Mouse (Mus musculus): Measurements from ENCODE around the gene 4933427D14Rik. TPM values are rescaled to one million over a fixed set of nuclear protein-coding genes. Genes with fewer than 3 reads are reported as not detected.

Gene 4933427D14Rik
- total and polyA plus RNA-seq, 3 experiments = 14.5 to 19.6 TPM; not detected in 1

DNA sequence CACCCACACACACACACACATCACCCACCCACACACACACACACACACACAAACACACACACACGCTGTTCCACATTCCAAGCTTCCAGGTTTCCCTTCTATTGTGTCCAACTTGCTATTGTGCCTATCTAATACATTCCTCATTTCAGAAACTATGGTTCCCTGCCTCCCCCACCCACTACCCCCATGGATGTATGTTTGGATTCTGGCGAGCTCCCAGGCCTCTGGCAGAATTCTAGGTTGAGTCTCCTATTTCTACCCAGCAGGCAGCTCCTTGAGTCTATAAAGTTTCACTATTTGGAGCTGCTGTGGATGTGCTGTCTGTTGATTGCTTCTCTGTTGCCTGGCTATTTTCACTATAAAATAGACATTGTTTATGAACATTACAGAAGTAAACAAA lies 50.6 kb downstream of the 4933427D14Rik start:
- no peak overlapping the region for H3K9ac ChIP-seq (ENCODE audit: control insufficient read depth, low read depth, low read length, poor library complexity, severe bottlenecking)
- no peak overlapping the region for H3K27ac ChIP-seq (ENCODE audit: control insufficient read depth, low read depth, low read length)
- TF ChIP-seq POLR2AphosphoS5 (IDR thresholded peaks at IDR 0.05; ENCODE audit: borderline replicate concordance, low read depth, low read length) = no peak
- no peak for TF ChIP-seq GATA1 (IDR thresholded peaks at IDR 0.05; ENCODE audit: low read depth, low read length)
- TF ChIP-seq KAT2A (conservative IDR thresholded peaks at IDR 0.05; ENCODE audit: low read depth, low read length) = no peak
- no peak for TF ChIP-seq ETS1 (IDR thresholded peaks at IDR 0.05; ENCODE audit: low read depth, low read length)
- TF ChIP-seq RAD21 (IDR thresholded peaks at IDR 0.05; ENCODE audit: low read depth, low read length) = no peak
- no peak for TF ChIP-seq MAFK (IDR thresholded peaks at IDR 0.05; ENCODE audit: borderline replicate concordance, low read depth, low read length)
- DNase-seq (ENCODE audit: low read depth, low spot score) = no peak
- no peaks in the 10 kb centered on the region for H3K27me3 ChIP-seq (ENCODE audit: control insufficient read depth in 1 of 2, insufficient read depth in 2 of 2, low read length in 2 of 2)
- H3K4me1 ChIP-seq (ENCODE audit: control insufficient read depth in 1 of 2, insufficient read depth in 2 of 2, low read length in 2 of 2) = no peaks in the 10 kb centered on the region
- no peak overlapping the region for H3K4me3 ChIP-seq (ENCODE audit: control insufficient read depth in 1 of 2, insufficient read depth in 1 of 2, low read depth in 2 of 2, low read length in 2 of 2)
- H3K79me2 ChIP-seq (ENCODE audit: control insufficient read depth, insufficient read depth, low read length, poor library complexity) = no peaks in the 10 kb centered on the region
- no peaks in the 10 kb centered on the region for H3K9me3 ChIP-seq (replicated peaks; ENCODE audit: insufficient read depth, low read length)
- peaks cover 0 to 3% of the 10 kb centered on the region in 2 experiments; a peak in 1 of 4 replicates for H3K36me3 ChIP-seq (ENCODE audit: control insufficient read depth in 1 of 2, insufficient read depth in 2 of 2, low read length in 2 of 2)

DNA sequence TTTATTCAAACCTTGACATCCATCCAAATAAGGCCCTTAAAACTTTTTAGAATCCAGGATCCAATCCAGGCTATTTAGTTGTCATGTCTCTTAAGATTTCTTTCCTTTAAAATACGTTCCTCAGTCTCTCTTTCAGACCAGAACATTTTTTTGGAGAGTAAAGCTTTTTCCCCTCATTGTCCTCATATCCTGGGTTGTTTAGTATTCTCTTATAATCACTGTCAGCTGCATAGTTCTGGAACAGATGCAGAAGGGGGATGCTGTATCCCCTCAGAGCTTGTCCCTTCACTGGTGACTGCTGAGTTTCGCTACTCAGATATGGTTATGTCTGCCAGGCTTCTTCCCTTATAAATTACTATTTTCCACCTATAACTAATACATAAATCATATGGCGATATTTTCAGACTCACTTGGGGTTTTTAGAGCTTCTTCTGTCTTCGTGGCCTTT lies 51.3 kb downstream of the 4933427D14Rik start:
- Histone ChIP-seq H3K4me1 (ENCODE audit: control insufficient read depth in 1 of 2, insufficient read depth in 2 of 2, low read length in 2 of 2) (no peaks in the 10 kb centered on the region), H3K9me3 (replicated peaks; ENCODE audit: insufficient read depth, low read length) (no peaks in the 10 kb centered on the region), H3K79me2 (ENCODE audit: control insufficient read depth, insufficient read depth, low read length, poor library complexity) (no peaks in the 10 kb centered on the region), H3K4me3 (ENCODE audit: control insufficient read depth in 1 of 2, insufficient read depth in 1 of 2, low read depth in 2 of 2, low read length in 2 of 2) (no peak overlapping the region), H3K9ac (ENCODE audit: control insufficient read depth, low read depth, low read length, poor library complexity, severe bottlenecking) (no peak overlapping the region), H3K27ac (ENCODE audit: control insufficient read depth, low read depth, low read length) (no peak overlapping the region), H3K36me3 (ENCODE audit: control insufficient read depth in 1 of 2, insufficient read depth in 2 of 2, low read length in 2 of 2) (peaks cover 0 to 3% of the 10 kb centered on the region in 2 experiments; a peak in 1 of 4 replicates), H3K27me3 (ENCODE audit: control insufficient read depth in 1 of 2, insufficient read depth in 2 of 2, low read length in 2 of 2) (no peaks in the 10 kb centered on the region)
- no peak for DNase-seq (ENCODE audit: low read depth, low spot score)
- no peak for TF ChIP-seq ZC3H11A (IDR thresholded peaks at IDR 0.05; ENCODE audit: low read depth, low read length)
- TF ChIP-seq MYC (IDR thresholded peaks at IDR 0.05; ENCODE audit: low read depth, low read length) = no peak
- no peak for TF ChIP-seq POLR2A (IDR thresholded peaks at IDR 0.05; ENCODE audit: control insufficient read depth in 1 of 2, insufficient read depth in 1 of 2, low read depth in 1 of 2, low read length in 2 of 2, poor library complexity in 1 of 2)
- no peak for TF ChIP-seq USF1 (IDR thresholded peaks at IDR 0.05; ENCODE audit: low read depth, low read length)
- no peak for TF ChIP-seq TBP (IDR thresholded peaks at IDR 0.05; ENCODE audit: low read depth, low read length)
- no peak for TF ChIP-seq ETS1 (IDR thresholded peaks at IDR 0.05; ENCODE audit: low read depth, low read length)
- no peak for TF ChIP-seq TAL1 (IDR thresholded peaks at IDR 0.05; ENCODE audit: low read length)
- TF ChIP-seq CHD2 (IDR thresholded peaks at IDR 0.05; ENCODE audit: low read length) = no peak
- no peak for TF ChIP-seq KAT2A (conservative IDR thresholded peaks at IDR 0.05; ENCODE audit: low read depth, low read length)
- TF ChIP-seq EP300 (IDR thresholded peaks at IDR 0.05; ENCODE audit: low read depth in 1 of 2, low read length in 2 of 2) = no peak
- no peak for TF ChIP-seq JUND (IDR thresholded peaks at IDR 0.05; ENCODE audit: low read depth, low read length)

Measured in MEL (cell line).